In the genomic region with DNA sequence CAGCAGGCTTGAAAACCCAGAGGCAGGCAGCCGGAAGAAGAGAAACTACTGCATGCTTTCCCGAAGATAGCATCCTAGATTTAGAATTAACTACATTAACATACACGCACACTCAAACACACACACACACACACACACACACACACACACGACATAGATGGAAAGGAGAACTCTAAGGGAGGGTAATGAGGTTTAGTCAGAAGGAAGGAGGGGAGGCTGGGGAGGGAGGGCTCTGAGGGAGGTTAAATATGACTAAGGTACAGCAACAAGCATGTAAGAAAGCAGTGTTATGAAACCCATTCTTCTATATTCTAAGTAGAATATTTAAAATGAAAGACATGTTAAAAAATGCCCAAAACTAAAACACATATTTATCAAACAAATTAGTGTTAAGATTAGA, we compare ENCODE assay signal across 14 mouse cellular contexts.
"Had no signal": no experiment of that assay in that cellular context is flagged by ENCODE, and none has a peak within 500 bp of the region (broad histone marks: within the 10 kb centered on the region; RNA-seq: fewer than 3 reads in every experiment).

No protein-coding gene starts in this region.

- H3K27me3 ChIP-seq: limb, embryonic 13.5 days; midbrain, embryonic 12.5 days; neural tube, embryonic 13.5 days had no signal

- DNase-seq: lung, adult 2 months; lung, postnatal 4 days; right cerebral cortex, postnatal 25 days; spleen, adult 18-20 months; thymus, adult 18-20 months; thymus, postnatal 36 days had no signal

- H3K4me2 ChIP-seq: limb, embryonic 13.5 days; midbrain, embryonic 12.5 days; neural tube, embryonic 13.5 days had no signal

- H3K4me3 ChIP-seq: layer of hippocampus, adult 2 months; limb, embryonic 10.5 days; limb, embryonic 13.5 days; midbrain, embryonic 12.5 days; myocyte; neural tube, embryonic 13.5 days had no signal

- H3K4me1 ChIP-seq: limb, embryonic 10.5 days; limb, embryonic 13.5 days; midbrain, embryonic 12.5 days had no signal

- H3K9ac ChIP-seq: limb, embryonic 13.5 days; liver, embryonic 14.5 days; midbrain, embryonic 12.5 days; neural tube, embryonic 13.5 days had no signal

- H3K9me3 ChIP-seq: limb, embryonic 10.5 days; limb, embryonic 13.5 days; midbrain, embryonic 12.5 days; neural tube, embryonic 13.5 days had no signal

- H3K27ac ChIP-seq: kidney, postnatal 0 days; layer of hippocampus, adult 2 months; limb, embryonic 10.5 days; limb, embryonic 13.5 days; liver, embryonic 14.5 days; midbrain, embryonic 12.5 days; neural tube, embryonic 13.5 days had no signal
